Mouse (Mus musculus): ENCODE data around the gene Cdk4.

Cdk4 gene

DNA sequence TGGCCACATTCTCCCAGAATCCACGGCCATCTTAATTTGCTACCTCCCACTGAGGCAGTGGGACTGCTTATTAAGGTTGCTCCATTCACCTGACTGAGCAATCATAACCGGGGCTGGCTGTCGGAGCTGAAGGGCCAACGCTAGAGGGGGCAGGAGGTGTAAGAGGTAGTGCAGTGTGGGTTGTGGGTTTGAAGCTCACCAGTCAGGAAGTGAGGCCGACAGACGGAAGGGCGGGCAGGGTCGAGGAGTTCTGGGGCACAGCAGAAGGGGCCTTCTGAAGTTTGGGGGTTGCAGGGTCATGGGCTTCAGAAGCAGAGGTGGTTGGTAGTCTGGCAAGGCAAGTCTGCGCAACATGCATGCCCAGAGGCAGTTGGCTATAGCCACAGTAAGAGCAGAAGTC lies 11.7 kb downstream of the Cdk4 start, which contains the start of gene Agap2:
Gene Agap2 (plus strand): TSS at position 205 of the 400 bp plus-strand sequence.
- no peak for DNase-seq (ENCODE audit: low spot score)

DNA sequence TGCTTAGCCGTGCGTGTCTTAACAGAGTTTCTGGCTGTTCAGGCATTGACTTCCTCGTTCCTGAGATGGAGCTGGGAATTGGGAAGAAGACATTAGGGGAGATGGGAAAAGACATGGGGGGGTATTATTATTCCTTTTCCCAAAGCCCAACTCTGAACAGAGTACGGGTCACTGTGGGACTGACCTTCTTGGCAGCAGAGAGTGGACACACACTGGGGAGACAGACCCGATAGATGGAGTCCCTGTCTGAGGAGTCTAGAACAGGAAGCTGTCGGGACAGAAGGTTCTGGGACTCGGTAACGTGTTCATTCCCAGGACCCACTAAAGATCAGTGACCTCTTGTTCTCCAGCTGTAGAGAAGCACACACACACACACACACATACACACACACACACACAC lies 12.3 kb downstream of the Cdk4 start:
- DNase-seq (ENCODE audit: low spot score): no peak

DNA sequence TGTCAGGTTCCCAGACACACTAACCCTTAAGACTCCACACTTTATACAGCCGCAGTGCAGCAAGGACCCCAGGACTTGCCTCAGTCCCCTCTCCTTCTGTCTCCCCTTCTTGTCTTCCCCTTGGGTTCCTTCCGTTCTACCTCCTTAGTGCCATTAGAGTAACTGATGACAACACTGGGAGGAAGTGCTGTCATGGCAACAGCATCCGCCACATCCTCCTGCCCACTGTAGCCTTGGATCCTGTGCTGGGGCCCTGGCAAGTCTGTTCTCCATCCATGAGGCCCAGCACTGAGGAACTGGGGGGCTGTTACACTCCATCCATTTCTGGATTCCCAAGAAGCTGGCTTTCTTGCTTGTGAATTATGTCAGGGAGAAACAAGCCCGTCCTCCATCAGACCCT lies 12.7 kb downstream of the Cdk4 start:
- DNase-seq (ENCODE audit: low spot score): no peak

DNA sequence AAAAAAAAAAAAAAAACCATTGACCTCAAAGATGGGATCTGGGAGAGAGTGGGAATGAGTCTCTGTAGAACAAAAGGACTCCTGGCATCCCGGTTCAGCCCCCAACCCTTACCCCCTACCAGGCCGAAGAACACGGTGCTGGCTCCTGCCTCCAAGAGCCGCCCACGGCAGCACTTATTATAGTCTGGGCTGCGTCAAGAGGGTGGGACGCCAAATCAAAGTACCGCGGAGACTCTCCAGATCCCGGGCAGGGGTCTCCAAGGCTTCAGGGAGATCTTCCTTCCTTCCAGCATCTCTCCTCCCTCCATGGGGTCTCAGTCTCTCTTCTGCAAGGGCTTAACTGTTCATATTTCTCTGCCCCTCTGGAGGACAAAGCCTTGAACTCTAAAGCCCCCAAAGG lies 14.2 kb downstream of the Cdk4 start:
- DNase-seq (ENCODE audit: low spot score): no peak

DNA sequence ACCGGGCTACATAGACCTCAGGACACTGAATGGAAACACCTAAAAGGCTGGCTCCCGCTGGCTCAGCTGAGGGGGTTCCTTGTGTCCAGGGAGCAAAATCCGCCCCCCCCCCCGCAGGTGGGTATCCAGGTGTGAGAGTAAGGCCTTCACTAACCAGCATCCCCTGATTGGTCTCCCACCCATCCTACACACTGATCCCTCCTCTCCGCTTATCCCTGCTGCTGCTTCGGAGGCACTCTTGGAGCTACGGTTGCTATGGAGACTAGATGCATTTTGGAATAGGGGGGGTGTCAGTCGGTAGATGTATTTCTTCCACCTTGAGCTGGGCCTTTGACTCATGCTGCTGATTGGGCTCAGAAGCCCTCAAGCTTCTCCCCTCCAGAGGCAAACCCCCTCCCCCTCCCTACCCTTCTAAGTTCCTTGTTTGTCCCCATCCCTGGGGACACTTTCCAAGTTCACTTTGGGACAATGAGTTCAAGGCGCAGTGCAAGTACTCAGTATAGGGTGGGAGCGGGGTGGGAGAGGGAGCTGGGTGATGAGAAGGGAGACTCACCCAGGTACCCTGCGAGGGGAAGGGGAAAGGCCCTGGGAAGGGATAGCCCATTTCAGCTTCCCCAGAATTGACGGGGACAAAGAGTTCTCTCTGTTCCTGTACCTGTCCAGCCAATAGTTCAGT lies 14.8 kb downstream of the Cdk4 start:
- no peak for DNase-seq (ENCODE audit: low spot score)

DNA sequence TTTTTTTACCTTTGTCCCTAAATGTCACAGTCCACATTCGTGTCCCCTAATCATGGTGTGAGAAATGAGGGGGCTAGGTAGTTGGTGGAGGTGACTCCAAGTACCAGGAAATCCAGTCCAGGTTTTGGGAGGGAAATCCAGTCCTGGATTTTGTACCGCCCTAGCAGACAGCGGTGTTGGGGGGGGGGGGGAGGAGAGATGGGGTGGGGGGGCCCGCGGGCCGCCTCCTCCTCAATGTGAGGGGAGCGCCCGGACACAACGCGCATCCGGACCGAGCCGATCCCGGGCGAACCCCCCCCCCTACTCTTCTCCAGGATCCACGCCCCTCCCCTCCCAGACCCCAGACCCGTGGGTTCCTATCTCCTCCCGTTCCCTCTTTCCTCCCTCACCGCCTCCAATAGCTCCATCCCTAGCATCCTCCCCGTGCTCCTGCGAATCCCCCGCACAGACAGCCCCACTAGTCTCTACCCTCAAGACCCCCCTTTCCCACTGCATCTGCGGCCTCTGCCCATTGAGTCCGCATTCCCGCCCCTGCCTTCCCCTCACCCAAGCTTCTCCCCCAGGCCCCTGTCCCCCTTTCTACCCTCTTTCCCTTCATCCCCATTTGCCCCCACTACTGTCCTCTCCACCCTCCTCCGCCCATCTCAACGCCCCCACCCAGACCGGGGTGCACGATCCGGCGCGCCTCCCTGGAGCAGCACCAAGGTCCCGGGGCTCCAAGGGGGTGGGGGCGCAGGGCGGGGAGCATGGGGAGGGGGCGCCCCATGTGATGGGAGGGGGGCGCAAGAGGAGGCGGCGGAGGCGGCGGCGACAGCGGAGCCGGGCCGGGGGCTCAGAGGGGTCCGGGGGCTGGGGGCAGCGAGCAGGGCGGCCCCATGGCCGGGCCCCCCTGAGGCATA lies 15.6 kb downstream of the Cdk4 start:
- DNase-seq (ENCODE audit: low spot score): no peak

DNA sequence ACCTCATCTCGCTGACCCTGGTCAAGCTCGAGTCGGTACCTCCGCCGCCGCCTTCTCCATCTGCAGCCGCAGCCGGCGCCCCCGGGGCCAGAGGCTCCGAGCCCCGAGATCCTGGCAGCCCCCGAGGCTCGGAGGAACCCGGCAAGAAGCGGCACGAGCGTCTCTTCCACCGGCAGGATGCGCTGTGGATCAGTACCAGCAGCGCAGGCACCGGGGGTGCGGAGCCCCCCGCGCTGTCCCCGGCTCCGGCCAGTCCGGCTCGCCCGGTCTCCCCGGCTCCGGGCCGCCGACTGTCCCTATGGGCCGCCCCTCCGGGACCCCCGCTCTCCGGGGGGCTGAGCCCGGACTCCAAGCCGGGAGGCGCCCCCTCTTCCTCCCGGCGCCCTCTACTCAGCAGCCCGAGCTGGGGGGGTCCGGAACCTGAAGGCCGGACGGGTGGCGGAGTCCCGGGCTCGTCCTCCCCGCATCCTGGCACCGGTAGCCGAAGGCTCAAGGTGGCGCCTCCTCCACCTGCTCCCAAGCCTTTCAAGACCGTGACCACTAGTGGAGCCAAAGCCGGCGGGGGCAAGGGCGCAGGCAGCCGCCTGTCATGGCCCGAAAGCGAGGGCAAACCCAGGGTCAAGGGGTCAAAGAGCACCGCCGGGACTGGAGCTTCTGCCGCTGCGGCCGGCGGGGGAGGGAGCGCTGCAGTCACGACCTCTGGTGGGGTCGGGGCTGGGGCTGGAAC lies 16.5 kb downstream of the Cdk4 start:
- no peak for DNase-seq (ENCODE audit: low spot score)

DNA sequence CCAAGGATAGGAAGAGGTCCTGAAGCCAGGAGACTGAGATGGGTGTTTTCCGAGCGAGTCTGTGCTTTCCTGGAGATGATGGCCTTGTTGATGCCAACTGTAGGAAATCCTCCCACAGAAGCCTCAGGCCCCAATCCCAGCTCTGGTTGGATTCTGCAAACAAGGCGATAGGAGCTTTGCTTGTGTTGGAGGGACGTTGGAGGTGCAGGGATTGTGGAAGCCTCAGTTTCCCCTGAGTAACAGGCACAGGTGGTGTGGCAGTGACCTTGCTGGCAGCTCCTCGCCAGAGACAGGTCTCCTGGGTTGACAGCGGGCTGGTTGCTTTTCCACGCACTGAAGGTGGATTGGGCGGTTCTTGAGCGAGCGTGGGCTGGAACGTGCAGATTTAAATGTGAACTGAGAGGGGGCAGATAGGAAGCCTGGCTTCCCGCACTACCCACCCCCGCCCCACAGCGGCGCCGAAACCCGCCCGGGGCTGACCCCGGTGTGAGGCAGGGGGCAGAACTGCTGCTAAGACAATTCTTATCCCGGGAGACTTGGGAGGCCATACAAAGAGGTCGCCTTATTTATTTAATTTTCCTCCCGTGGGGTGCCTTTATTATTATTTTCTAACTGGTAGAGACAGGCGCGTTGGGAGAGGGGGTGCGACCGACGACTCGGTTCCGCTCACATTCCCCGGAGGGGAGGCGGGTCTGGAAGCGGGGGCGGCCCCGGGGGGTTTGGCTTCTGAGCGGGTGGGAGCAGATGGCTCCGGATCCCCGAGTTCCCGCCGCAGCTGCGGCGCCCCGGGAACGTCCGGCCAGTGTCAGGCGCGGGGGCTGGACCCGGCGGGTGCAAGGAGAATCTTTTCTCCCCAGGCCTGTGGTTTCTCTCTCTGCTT lies 17.8 kb downstream of the Cdk4 start:
- peak; percentile 74 for DNase-seq (ENCODE audit: low spot score)

DNA sequence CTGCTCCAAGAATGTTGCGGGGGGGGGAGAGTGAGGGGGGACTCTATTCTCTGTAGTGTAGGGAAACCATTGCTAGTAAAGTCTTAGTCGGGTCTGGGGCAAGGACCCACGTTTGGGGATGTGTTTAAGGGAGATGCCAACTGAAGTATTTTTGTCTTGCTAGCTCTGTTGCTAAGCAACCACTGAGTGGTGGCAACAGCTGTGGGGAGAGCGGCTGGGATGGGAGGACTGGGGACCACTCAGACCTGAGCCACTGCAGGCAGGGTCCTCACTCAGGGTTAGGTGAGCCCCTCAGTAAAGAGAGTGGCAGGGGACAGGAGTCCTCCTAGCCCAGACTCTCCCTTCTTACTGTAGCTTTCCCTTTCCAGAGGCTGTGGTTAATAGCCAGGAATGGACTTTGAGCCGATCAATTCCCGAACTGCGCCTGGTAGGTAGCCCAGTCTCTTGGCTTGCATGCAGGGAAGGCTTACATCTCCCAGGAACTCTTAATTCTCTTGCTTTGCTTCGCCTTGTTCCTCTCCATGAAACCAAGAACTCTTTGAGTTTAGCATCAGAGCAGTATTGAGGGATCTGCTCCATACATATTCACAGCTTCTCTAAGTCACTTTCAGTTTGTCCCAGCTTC lies 18.8 kb downstream of the Cdk4 start:
- DNase-seq (ENCODE audit: low spot score): no peak

DNA sequence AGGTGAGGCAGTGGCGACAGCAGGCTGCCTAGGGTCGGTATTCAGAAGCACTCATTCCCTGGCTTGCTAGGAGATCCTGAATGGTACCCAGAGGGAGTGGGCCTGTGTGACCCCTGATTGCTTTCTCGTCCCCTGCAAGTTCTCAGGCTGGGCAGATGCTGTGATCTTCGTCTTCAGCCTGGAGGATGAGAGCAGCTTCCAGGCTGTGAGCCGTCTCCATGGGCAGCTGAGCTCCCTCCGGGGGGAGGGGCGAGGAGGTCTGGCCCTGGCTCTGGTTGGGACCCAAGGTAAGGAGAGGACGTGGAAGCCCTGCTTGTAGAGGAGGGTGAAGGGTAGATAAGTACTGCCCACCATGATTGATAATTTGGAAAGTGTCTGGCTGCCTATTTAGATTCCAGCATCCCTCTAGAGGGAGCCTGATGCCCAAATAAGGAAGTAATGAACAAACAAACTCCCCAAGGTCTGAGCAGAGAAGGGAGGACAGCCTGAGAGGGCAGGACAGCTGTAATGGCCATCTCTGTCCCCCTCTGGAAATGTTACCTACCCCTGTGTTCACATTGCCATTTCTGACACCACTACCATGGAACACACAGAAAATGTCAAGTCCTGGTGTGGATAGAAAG lies 20.1 kb downstream of the Cdk4 start:
- no peak for DNase-seq (ENCODE audit: low spot score)

DNA sequence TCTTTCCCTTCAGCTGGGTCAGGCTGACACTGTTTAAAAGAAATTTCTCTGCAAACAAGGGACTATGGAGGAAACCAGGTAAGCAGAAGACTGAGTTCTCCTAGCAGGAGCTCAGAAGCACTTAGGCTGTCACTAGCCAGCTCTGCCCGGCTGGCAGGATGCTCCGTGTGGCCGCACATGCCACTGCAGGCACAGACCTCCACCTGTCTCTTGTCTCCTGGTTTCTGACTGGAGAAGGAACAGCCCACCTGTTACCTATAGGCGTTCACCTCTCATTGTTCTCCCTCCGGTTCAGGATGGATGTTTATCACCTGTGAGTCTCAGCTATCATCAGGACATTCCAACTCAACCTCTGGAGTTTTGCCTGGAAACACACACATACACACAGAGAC lies 20.6 kb downstream of the Cdk4 start:
- no peak for DNase-seq (ENCODE audit: low spot score)

DNA sequence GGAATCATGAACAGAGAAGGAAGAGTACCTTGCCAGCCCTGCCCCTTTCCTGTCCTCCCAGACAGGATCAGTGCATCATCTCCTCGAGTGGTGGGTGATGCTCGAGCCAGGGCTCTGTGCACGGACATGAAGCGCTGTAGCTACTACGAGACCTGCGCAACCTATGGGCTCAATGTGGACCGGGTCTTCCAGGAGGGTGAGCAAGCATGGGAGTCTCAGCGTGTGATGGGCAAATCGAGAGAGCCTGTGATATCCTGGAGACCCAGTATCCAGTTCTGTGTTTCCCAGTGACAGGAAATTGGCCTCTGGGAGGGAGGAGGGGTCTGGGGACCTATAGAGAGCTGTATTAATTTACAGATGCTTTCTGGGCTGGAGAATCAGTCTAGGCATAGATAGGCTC lies 21.7 kb downstream of the Cdk4 start:
- DNase-seq (ENCODE audit: low spot score): no peak

DNA sequence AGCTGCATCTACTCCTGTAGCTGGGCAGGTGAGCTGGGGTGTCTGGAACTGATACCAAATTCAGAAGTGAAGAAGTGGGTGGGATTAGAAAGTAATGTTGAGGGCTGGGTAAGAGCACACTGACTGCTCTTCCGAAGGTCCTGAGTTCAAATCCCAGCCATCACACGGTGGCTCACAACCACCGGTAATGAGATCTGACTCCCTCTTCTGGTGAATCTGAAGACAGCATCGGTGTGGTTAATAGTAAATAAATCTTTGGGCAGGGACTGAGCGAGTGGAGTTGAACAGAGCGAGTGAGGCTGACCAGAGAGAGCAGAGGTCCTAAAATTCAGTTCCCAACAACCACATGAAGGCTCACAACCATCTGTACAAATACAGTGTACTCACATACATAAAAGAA lies 22.3 kb downstream of the Cdk4 start:
- DNase-seq (ENCODE audit: low spot score): no peak

DNA sequence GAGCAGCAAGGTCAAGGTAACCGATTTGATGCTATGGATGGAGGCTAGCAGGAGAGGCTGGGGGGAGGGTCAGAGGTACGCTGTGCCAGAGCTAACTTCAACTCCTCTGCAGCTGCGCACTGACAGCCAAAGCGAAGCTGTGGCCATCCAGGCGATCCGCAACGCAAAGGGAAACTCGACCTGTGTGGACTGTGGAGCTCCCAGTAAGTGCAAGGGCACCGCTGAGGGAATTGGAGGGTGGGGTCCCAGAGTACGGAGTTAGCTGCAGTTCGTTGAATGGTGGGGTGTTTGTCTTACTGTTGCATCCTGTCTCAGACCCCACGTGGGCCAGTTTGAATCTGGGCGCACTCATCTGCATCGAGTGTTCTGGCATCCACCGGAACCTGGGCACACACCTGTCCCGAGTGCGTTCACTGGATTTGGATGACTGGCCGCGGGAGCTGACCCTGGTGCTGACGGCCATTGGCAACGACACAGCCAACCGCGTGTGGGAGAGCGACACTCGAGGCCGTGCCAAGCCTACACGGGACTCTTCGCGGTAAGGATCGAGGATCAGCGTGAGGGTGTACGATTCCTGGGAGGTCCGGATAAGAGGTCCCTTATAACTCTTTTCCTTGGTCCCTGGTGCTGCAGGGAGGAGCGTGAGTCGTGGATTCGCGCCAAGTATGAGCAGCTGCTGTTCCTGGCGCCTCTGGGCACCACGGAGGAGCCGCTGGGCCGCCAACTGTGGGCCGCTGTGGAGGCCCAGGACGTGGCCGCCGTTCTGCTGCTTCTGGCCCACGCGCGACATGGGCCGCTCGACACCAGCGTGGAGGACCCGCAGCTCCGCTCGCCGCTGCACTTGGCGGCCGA lies 27.5 kb downstream of the Cdk4 start:
- DNase-seq (ENCODE audit: low spot score): peak; percentile 80

DNA sequence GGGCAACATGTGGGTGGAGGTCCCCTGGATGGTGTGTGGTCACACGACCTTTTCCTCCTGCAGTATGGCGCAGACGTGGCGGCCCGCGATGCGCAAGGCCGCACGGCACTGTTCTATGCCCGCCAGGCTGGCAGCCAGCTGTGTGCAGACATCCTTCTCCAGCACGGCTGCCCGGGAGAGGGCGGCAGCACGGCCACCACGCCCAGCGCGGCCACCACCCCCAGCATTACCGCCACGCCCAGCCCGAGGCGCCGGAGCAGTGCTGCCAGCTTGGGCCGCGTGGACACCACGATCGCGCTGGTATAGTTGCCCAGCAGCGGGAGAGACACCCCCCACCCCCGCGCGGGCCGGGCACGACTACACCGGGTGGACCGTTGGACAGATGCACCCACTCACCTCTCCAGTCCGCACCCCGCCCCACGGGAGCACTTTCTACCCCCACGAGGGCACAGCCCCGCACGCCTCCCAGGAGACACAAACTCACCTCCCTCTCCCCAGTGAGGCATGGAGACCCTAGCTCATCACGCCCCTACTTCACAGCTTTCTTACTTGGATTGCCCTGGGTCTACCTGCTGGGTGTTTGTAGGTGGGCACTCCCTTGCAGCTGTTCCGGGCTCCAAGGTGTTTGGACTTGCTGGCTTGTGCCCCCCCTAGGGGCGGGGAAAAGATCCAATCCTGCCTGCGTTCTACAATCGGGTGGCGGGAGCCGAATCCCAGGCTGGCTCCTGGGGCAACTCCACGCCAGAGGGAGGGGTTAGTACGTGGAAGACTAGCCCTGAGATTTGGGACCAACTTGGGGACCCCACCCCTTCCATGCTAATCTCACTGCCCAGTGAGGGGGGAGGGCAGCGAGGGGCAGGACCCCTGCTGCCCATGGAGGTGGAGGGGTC lies 28.4 kb downstream of the Cdk4 start:
- no peak for DNase-seq (ENCODE audit: low spot score)

DNA sequence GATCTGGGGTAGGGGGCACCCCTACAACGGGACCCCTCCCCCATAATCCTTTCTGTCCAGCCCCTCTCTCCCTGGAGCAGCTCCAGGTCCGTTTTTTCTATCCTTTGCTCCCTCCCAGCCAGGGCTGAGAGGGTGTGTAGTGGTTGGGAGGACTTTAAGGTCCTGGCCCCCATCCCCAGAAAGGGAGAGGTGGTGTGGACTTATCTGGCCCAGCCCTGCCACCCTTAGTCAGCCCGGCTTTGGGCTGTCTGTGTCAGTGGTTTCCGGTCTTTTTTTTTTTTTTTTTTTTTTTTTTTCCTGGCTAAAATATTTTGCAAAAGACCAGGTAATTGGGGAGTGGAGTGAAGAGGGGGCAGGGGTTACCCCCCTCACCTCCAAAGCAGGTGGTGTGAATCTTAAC lies 29.4 kb downstream of the Cdk4 start:
- no peak for DNase-seq (ENCODE audit: low spot score)

DNA sequence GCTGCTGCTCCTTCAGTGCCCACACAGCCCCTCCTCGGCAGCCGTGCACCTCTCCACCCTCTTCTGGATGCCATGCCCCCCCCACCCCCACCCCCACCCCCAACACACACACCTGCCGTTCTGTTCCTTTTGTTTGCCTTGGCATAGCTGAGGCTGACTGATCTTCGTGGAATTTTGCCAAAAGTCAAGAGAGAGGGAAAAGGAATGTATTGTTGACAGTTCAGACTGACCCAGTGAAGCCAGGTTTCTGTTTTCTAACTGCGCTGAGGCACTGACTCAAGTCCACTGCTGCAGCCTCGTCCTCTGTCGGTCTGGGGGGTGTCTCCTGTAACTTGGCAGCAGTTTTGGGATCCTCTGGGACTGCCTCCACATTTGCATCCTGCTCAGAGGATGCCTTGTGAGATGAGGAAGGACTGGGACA lies 31.1 kb downstream of the Cdk4 start:
- DNase-seq (ENCODE audit: low spot score): no peak

DNA sequence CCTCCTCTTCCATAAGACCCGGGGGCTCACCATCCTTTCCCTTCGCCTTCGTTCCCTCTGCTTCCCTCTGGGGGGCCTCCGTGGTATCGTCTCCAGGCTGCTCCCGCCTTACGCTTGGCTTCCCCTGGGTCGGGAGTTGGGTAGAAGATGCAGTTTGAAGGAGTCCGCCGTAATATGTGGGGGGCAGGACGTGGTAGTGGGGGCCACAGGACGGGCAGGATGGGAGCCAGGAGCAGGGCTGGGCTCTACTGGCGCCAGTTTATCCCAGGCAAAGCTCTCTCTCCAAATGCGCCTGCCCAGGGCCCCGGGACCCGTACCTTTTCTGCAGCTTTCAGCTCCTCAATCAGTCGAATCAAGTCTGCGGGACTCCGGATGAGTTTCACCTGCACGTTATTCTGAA lies 35.2 kb downstream of the Cdk4 start:
- DNase-seq (ENCODE audit: low spot score): no peak

DNA sequence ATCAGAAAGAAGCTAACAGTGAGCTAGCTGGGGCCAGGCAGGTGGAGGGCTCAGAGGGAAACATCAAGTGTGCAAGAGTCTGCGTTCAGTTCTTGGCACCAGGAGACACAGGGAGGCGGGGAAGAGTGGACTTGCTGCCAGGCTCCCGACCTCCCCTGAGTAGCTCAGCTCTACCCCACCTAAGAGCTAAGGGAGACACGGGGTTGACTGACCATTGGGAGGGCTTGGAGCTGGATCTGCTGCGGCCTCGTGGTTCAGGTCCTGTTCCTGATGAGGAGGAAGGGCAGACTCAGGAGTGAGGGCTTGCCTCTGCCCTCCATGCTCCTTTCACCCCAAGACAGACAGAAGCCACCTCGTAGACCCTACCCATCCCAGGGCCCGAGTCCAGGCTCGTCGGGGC lies 35.9 kb downstream of the Cdk4 start:
- no peak for DNase-seq (ENCODE audit: low spot score)

Measured in testis, postnatal 10 days (tissue).